Mouse (Mus musculus) midbrain, embryonic 14.5 days (tissue): ENCODE measurements around the gene Ece2. TPM values are rescaled to one million over a fixed set of nuclear protein-coding genes. Genes with fewer than 3 reads are reported as not detected.

ENCODE experiments used
- ATAC-seq: fragments of 200-750 bp; cut with Nextera tagmentation; 2 replicates; pipeline ENCODE4 v1.8.0; 2017; ENCODE audit warnings: moderate number of reproducible peaks, moderate library complexity; ENCODE audit not compliant: low FRiP score, low TSS enrichment
- DNase-seq: peaks from one replicate; pipeline ENCODE4 v3.0.0-alpha.2; 2015
- H3K27ac ChIP-seq: fragments of 300-500 bp; sonication (generic); replicated peaks from 2 replicates; pipeline ENCODE4 v1.5.1; 2014; ENCODE audit warnings: mild to moderate bottlenecking, low read depth, low read length, moderate library complexity
- H3K27me3 ChIP-seq: fragments of 300-500 bp; sonication (generic); 2 replicates; pipeline ENCODE4 v1.6.1; 2014; ENCODE audit warnings: low read length, control low read depth, mixed read lengths; ENCODE audit not compliant: control insufficient read depth, insufficient read depth
- H3K36me3 ChIP-seq: fragments of 300-500 bp; sonication (generic); 2 replicates; pipeline ENCODE4 v1.6.1; 2014; ENCODE audit warnings: low read length, control low read depth; ENCODE audit not compliant: control insufficient read depth, insufficient read depth
- H3K4me1 ChIP-seq: fragments of 300-500 bp; sonication (generic); 2 replicates; pipeline ENCODE4 v1.6.1; 2014; ENCODE audit warnings: mild to moderate bottlenecking, antibody characterized with exemption, low read length, control low read depth; ENCODE audit not compliant: control insufficient read depth, insufficient read depth
- H3K4me2 ChIP-seq: fragments of 300-500 bp; sonication (generic); 2 replicates; pipeline ENCODE4 v1.6.1; 2014; ENCODE audit warnings: mild to moderate bottlenecking, low read length, moderate library complexity
- H3K4me3 ChIP-seq: fragments of 300-500 bp; sonication (generic); replicated peaks from 2 replicates; pipeline ENCODE4 v1.5.1; 2014; ENCODE audit warnings: low read depth, low read length
- H3K9ac ChIP-seq: fragments of 300-500 bp; sonication (generic); replicated peaks from 2 replicates; pipeline ENCODE4 v1.6.1; 2014; ENCODE audit warnings: mild to moderate bottlenecking, low read length, moderate library complexity
- H3K9me3 ChIP-seq: fragments of 300-500 bp; sonication (generic); 2 replicates; pipeline ENCODE4 v1.6.1; 2016; ENCODE audit warnings: low read length, control low read depth, mixed read lengths; ENCODE audit not compliant: control insufficient read depth
- WGBS: fragments of 180-500 bp; shearing (Covaris S2); extraction: QIAGEN DNeasy Blood & Tissue Kit; methylation state at CpG from one replicate; pipeline ENCODE4 v1.1.7; 2014; 5-methylcytosine and 5-hydroxymethylcytosine counted together
- polyA plus RNA-seq: library from polyadenylated mRNA; unstranded; fragments of >200 nt; fragmentation: Nextera tagmentation; extraction: Ambion mirVana; gene quantifications from 2 replicates; pipeline ENCODE4 v1.2.1, GENCODE M21; 2014

Ece2 gene
- polyA plus RNA-seq, 1 experiment from 2014 or later: 8.5 TPM

DNA sequence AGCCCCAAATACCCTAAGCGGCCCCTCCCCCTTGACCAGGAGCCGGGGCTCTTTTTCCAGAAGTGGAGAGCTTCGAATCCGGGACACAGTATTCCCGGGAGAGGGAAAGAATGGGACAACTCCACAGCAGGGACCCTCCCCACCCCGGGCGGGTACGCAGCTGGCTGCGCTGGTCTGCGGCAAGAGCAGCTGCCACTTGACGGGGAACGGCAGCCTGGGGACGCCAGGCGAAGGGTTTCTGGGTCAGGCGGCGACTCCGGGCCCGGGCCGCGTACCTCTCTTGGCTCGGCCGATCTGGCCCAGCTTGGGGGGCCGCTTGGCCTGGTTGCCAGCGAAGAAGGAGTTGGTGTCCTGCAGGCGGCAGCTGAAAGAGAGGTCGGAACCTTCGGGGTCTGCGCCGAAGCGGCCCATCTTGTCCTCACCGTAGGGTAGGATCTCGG lies 8.9 kb upstream of the Ece2 start:
- ATAC-seq (peak; percentile 24; the same call in 1 of the 2 replicates), DNase-seq (no peak)
- Histone ChIP-seq H3K4me2 (peak overlapping the region; percentile 89), H3K36me3 (0 out of 2 replicates have a peak, but pooled peaks cover 1% of the 10 kb centered on the region), H3K9ac (peak overlapping the region; percentile 83), H3K4me3 (peak overlapping the region; percentile 82), H3K27ac (peak overlapping the region; percentile 93), H3K9me3 (no peaks in the 10 kb centered on the region), H3K27me3 (no peaks in the 10 kb centered on the region), H3K4me1 (peaks cover 24% of the 10 kb centered on the region)
- under 1% methylated on average over 32 of the region's 32 CpGs for WGBS

DNA sequence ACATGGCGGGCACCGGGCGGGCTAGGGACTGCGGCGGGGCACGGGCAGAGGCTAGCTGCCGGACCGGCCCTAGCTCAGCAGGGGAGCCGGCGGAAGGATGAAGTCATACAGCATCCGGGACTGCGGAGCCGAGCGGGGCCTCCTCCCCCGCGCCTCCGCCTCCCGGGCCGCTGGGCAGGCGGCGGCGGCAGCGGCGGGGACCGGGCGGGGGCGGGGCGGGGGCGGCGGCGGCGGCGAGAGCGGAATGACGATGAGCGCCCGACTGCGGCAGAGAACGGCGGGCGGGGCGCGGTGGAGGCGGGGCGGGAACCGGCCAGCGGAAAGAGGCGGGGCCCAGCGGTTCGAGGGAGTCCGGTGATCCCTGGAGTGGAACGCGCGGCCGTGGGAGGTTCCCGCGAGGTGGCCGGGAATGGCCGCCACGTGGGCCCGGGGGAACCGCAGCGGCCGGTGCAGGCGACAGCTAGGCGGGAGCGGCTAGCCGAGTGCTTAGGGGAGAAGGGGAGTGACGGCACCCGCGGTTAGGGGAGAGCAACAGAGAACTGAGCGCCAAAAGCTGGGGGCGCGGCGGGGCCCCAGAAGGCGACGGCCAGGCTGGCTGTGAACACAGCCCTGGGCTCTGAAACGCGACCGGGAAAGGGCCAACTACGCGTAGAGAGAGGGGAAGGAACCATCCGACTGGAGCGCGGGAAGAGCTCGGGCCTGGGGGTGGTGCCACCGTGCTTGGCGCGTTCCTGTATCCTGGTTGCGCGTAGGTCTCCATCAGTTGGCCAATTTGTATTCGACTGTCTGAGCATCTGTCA lies 8.2 kb upstream of the Ece2 start, which contains the start of gene Camk2n2:
Gene Camk2n2, minus strand, starts transcription at position 97 of the 800 bp plus-strand sequence.
- DNase-seq (peak; percentile 80), ATAC-seq (peak; percentile 53)
- Histone ChIP-seq H3K4me3 (peak within 1 kb of the TSS; percentile 82), H3K36me3 (no peaks in the 10 kb centered on the region), H3K9ac (peak within 1 kb of the TSS; percentile 83), H3K27ac (peak within 1 kb of the TSS; percentile 93), H3K4me1 (peaks cover 24% of the 10 kb centered on the region), H3K9me3 (no peaks in the 10 kb centered on the region), H3K27me3 (no peaks in the 10 kb centered on the region), H3K4me2 (peak within 1 kb of the TSS; percentile 89)
- under 1% methylated on average over 77 of the region's 92 CpGs for WGBS

DNA sequence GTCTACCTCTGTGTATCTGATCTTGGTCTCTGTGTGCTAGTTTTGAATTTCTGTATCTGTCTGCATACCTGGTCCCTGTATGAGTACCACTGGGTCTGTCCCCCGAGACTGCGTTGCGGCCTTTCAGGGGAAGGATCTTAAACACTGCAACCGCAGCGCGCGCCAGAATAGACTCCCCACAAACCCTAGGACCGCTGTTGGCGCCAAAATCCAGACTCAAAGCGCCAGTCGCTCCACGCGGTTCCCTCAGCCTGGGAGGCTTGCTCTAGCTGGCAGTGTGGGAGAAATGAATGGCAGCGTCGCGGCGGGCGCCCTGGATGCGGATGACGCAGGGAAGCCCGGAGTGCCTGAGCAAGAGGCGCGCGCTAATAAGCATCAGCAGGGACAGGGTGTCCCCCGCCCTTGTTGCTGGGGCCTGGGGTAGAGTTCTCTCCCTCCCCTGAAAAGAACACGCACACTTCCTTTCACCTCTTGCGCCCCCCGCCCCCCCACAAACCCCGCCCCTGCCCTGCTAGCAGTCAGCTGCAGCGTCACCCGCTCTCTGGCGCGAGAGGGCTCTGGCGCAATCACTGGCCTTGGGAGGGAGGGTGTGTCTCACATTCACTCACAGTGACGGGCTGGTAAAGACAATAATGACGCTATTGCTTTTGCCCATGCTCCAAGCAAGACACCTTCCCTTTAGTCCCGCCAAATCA lies 7.5 kb upstream of the Ece2 start:
- no peaks in the 10 kb centered on the region for H3K27me3 ChIP-seq
- H3K9ac ChIP-seq: peak overlapping the region; percentile 83
- no peaks in the 10 kb centered on the region for H3K36me3 ChIP-seq
- H3K4me2 ChIP-seq: peak overlapping the region; percentile 89
- H3K9me3 ChIP-seq: no peaks in the 10 kb centered on the region
- peaks cover 24% of the 10 kb centered on the region for H3K4me1 ChIP-seq
- WGBS: under 1% methylated on average over 37 of the region's 37 CpGs
- H3K4me3 ChIP-seq: peak overlapping the region; percentile 82
- peak; percentile 54 for ATAC-seq
- H3K27ac ChIP-seq: peak overlapping the region; percentile 93
- DNase-seq: peak; percentile 84

DNA sequence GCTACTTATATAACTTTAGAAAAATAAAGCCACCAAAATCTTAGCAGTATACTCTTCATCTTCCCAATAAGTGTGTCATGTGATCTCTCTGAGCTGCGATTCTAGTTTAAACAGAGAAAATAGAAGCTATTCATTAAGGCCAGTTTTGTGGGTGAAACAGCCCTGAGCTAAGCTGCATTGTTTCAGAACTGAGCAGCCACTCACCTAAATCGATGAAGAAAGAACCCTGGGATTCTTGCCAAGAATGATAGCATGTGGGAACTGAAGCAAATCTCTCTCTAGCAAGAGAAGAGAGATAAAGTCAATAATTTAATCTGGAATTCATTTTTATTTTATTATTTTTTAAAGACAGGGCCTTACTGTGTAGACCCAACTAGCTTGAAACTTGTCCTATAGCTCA lies 6.4 kb upstream of the Ece2 start:
- DNase-seq (no peak), ATAC-seq (no peak)
- 31% methylated on average over 2 of the region's 2 CpGs for WGBS
- no peak overlapping the region for H3K9ac ChIP-seq
- H3K27me3 ChIP-seq: no peaks in the 10 kb centered on the region
- H3K4me3 ChIP-seq: no peak overlapping the region
- no peaks in the 10 kb centered on the region for H3K36me3 ChIP-seq
- H3K9me3 ChIP-seq: no peaks in the 10 kb centered on the region
- H3K4me2 ChIP-seq: no peak overlapping the region
- peaks cover 24% of the 10 kb centered on the region for H3K4me1 ChIP-seq
- no peak overlapping the region; the same call in 1 of the 2 replicates for H3K27ac ChIP-seq

DNA sequence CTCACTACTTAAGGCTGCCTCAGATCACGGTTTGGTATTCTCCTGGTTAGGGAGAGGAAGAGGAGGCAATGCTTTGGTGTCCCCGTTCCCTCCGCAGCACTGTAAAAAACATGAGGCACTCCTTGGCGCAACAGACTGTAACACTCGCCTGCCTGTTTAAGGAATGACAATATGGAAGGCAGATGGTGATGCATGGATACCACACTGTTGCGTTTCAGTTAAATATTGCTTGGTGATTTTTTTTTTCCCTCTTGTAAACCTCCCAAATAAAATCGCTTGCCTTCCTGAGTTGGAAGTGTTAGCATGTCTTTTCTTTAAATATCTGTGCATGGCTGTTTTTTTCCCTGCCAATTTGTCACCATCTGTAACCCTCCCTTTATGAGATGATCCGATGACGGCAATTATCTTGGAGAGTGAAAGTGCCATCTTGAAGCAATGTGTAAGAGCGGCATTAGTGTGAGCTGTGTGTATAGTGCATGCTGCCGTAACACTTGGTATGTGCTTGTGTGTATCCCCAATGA lies 697 bp upstream of the Ece2 start:
- H3K4me2 ChIP-seq: peak overlapping the region; percentile 95
- H3K9ac ChIP-seq: no peak overlapping the region
- DNase-seq (no peak), ATAC-seq (no peak)
- H3K4me1 ChIP-seq: peaks cover 15% of the 10 kb centered on the region; the same call in 1 of the 2 replicates
- H3K27ac ChIP-seq: no peak overlapping the region
- WGBS: 59% methylated on average over 11 of the region's 11 CpGs
- 0 out of 2 replicates have a peak, but pooled peaks cover 3% of the 10 kb centered on the region for H3K36me3 ChIP-seq
- H3K27me3 ChIP-seq: no peaks in the 10 kb centered on the region
- peak overlapping the region; percentile 57; the same call in 1 of the 2 replicates for H3K4me3 ChIP-seq
- H3K9me3 ChIP-seq: no peaks in the 10 kb centered on the region

DNA sequence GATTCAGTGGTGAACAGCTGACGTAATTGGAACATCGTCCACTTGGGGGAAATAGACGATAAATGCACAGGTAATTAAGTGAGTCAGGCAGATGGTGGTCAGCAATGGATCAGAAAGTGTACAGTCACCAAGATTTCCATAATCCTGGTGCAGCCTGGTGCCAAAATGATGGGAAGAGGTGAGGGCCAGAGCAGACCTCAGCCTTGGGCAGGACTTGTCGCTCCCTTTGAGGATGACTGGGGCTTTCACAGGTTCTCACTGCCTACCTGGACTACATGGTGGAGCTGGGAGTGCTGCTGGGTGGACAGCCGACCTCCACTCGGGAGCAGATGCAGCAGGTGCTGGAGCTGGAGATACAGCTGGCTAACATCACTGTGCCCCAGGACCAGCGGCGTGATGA lies 7.8 kb downstream of the Ece2 start:
- no peaks in the 10 kb centered on the region for H3K4me1 ChIP-seq
- H3K27ac ChIP-seq: no peak overlapping the region
- no peak overlapping the region for H3K4me2 ChIP-seq
- H3K27me3 ChIP-seq: no peaks in the 10 kb centered on the region
- 85% methylated on average over 8 of the region's 8 CpGs for WGBS
- H3K9me3 ChIP-seq: no peaks in the 10 kb centered on the region
- DNase-seq: no peak
- no peak overlapping the region for H3K9ac ChIP-seq
- 0 out of 2 replicates have a peak, but pooled peaks cover under 1% of the 10 kb centered on the region for H3K36me3 ChIP-seq
- H3K4me3 ChIP-seq: no peak overlapping the region
- ATAC-seq: no peak

DNA sequence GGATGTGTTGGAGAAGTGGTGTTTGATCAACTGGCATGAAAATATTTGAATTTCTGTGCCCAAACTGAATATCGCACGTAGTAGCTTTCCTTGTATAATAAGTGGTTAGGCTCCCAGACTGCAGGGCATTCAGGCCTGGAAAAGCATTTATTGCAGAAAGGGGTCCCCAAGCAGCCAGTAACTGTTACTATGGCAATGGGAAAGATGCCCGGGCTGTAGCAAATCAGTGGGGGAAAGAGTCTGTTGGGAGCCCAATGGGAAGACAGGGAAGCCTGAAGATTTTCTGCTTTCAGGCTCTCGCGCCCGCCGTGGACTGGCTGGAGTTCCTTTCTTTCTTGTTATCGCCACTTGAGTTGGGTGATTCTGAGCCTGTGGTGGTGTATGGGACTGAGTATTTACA lies 8.7 kb downstream of the Ece2 start:
- Histone ChIP-seq H3K4me1 (no peaks in the 10 kb centered on the region), H3K27ac (no peak overlapping the region), H3K9ac (no peak overlapping the region), H3K36me3 (0 out of 2 replicates have a peak, but pooled peaks cover 2% of the 10 kb centered on the region), H3K9me3 (no peaks in the 10 kb centered on the region), H3K4me3 (no peak overlapping the region), H3K4me2 (no peak overlapping the region), H3K27me3 (no peaks in the 10 kb centered on the region)
- DNase-seq: peak; percentile 55
- no peak for ATAC-seq
- 77% methylated on average over 8 of the region's 8 CpGs for WGBS

DNA sequence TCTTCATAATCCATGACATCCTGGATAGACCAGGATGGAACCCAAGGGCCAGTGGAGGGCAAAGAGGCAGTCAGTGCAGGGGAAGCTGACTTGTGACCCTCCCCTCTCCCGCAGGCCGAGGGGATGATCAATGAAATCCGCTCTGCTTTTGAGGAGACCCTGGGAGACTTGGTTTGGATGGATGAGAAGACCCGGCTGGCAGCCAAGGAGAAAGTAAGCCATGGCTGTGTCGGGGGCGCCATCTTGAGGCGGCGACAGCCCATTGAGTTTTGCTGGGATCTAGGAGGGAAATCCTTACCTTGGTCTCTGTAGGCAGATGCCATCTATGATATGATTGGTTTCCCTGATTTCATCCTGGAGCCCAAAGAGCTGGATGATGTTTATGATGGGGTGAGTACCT lies 12.5 kb downstream of the Ece2 start:
- Histone ChIP-seq H3K27me3 (no peaks in the 10 kb centered on the region), H3K4me2 (no peak overlapping the region), H3K36me3 (0 out of 2 replicates have a peak, but pooled peaks cover 11% of the 10 kb centered on the region), H3K9me3 (no peaks in the 10 kb centered on the region), H3K9ac (no peak overlapping the region), H3K27ac (no peak overlapping the region), H3K4me3 (no peak overlapping the region), H3K4me1 (no peaks in the 10 kb centered on the region)
- DNase-seq (peak; percentile 81), ATAC-seq (no peak; the same call in 1 of the 2 replicates)
- 3% methylated on average over 8 of the region's 8 CpGs for WGBS
